Mouse (Mus musculus): ENCODE results near the gene Ldhc. TPM values are rescaled to one million over a fixed set of nuclear protein-coding genes. Genes with fewer than 3 reads are reported as not detected.

The Ldhc gene
- total RNA-seq, 2 experiments from 2014 or later, result not detected

- no peak for DNase-seq
These were observed 57.8 kb downstream of the Ldhc start for GRCm38 (mm10) chr7:46918678-46919371.

GRCm38 (mm10) chr7:46919551-46920176 is 58.7 kb downstream of the Ldhc start, which contains the start of gene Tsg101:
Gene Tsg101, minus strand, starts transcription at chr7:46919969.
- DNase-seq, result peak; percentile 97

- no peak for DNase-seq
These were observed 61.1 kb downstream of the Ldhc start for GRCm38 (mm10) chr7:46922075-46922474.

Other genes starting within 250 kb of the Ldhc start
- 10 to 100 TPM in 1 of 2 experiments, 1 to 10 TPM in 1; 9.7 to 14.4 TPM for gene Sergef, start 221.4 kb upstream of the Ldhc start, total RNA-seq (2021)
- gene Tph1, start 188.7 kb upstream of the Ldhc start, total RNA-seq (2021), result not detected
- 10 to 100 TPM; 10.1 to 10.2 TPM for gene Saal1, start 150.5 kb upstream of the Ldhc start, total RNA-seq (2021)
- gene Saa3, start 145.5 kb upstream of the Ldhc start, total RNA-seq (2021), result 1 to 10 TPM in 1 of 2 experiments, not detected in 1; 1.2 TPM
- 10 to 100 TPM in 1 of 2 experiments, 1 to 10 TPM in 1; 3.2 to 10.9 TPM for gene Saa4, start 128.6 kb upstream of the Ldhc start, total RNA-seq (2021)
- under 1 TPM in 1 of 2 experiments, not detected in 1; 0.63 TPM for gene Saa1, start 118.2 kb upstream of the Ldhc start, total RNA-seq (2021)
- not detected for gene Saa2, start 109.4 kb upstream of the Ldhc start, total RNA-seq (2021)
- 10 to 100 TPM; 21.7 to 21.9 TPM for gene Hps5, start 65.1 kb upstream of the Ldhc start, total RNA-seq (2021)
- 10 to 100 TPM; 36.1 to 37.1 TPM for gene Gtf2h1, start 65.1 kb upstream of the Ldhc start, total RNA-seq (2021)
- 100 to 1,000 TPM; 693 to 863 TPM for gene Ldha, start 19.7 kb upstream of the Ldhc start, total RNA-seq (2021)
- 10 to 100 TPM; 68.6 to 69.5 TPM for gene Tsg101, start 58.8 kb downstream of the Ldhc start, total RNA-seq (2021)
- 10 to 100 TPM; 22.8 TPM for gene Uevld, start 97.3 kb downstream of the Ldhc start, total RNA-seq (2021)
- not detected for gene Gm9999, start 122.4 kb downstream of the Ldhc start, total RNA-seq (2021)
- 10 to 100 TPM; 14.4 to 19.3 TPM for gene Spty2d1, start 147.2 kb downstream of the Ldhc start, total RNA-seq (2021)
- gene Tmem86a, start 189.4 kb downstream of the Ldhc start, total RNA-seq (2021), result 10 to 100 TPM; 27.0 to 32.5 TPM

All from adrenal gland, postnatal 10 days (tissue).